Mouse (Mus musculus): Measurements from ENCODE around the gene Smim17.
"Not testable (repeated sequence)": the region's sequence is repeated elsewhere in the genome, so short reads cannot be mapped to it uniquely, and the experiment has no call there.

Smim17 gene

GRCm38 (mm10) chr7:6397996-6398975, at the start of gene Smim17:
TSS of gene Smim17 (plus strand) at chr7:6398715.
- DNase-seq (ENCODE audit: low spot score): peak; percentile 69

- no peak for DNase-seq (ENCODE audit: low spot score)
Observed at GRCm38 (mm10) chr7:6358121-6358520, 40.4 kb upstream of the Smim17 start.

- DNase-seq (ENCODE audit: low spot score): no peak
Observed at GRCm38 (mm10) chr7:6358937-6359590, 39.5 kb upstream of the Smim17 start.

GRCm38 (mm10) chr7:6360477-6361060, 37.9 kb upstream of the Smim17 start:
- DNase-seq (ENCODE audit: low spot score): no peak

- no peak for DNase-seq (ENCODE audit: low spot score)
Observed at GRCm38 (mm10) chr7:6361756-6362155, 36.8 kb upstream of the Smim17 start.

- DNase-seq (ENCODE audit: low spot score): peak; percentile 98
Observed at GRCm38 (mm10) chr7:6362268-6363046, 36.1 kb upstream of the Smim17 start.

GRCm38 (mm10) chr7:6363047-6363488, 35.4 kb upstream of the Smim17 start, which contains the start of gene Zfp78:
TSS of gene Zfp78 (plus strand) at chr7:6363280.
- DNase-seq (ENCODE audit: low spot score): no peak

- DNase-seq (ENCODE audit: low spot score): no peak
Observed at GRCm38 (mm10) chr7:6364761-6365160, 33.8 kb upstream of the Smim17 start.

GRCm38 (mm10) chr7:6367185-6367584, 31.3 kb upstream of the Smim17 start:
- no peak for DNase-seq (ENCODE audit: low spot score)

- DNase-seq (ENCODE audit: low spot score): not testable (repeated sequence)
Observed at GRCm38 (mm10) chr7:6368146-6368545, 30.4 kb upstream of the Smim17 start.

- DNase-seq (ENCODE audit: low spot score): no peak
Observed at GRCm38 (mm10) chr7:6369460-6369859, 29.1 kb upstream of the Smim17 start.

- DNase-seq (ENCODE audit: low spot score): no peak
Observed at GRCm38 (mm10) chr7:6372993-6373392, 25.5 kb upstream of the Smim17 start.

- DNase-seq (ENCODE audit: low spot score): peak; percentile 63
Observed at GRCm38 (mm10) chr7:6378441-6378840, 20.1 kb upstream of the Smim17 start.

- DNase-seq (ENCODE audit: low spot score): no peak
Observed at GRCm38 (mm10) chr7:6381431-6381830, 17.1 kb upstream of the Smim17 start.

- DNase-seq (ENCODE audit: low spot score): peak; percentile 85
Observed at GRCm38 (mm10) chr7:6383044-6383455, 15.5 kb upstream of the Smim17 start, which contains the start of gene Zfp28. TSS of gene Zfp28 (plus strand) at chr7:6383295.

GRCm38 (mm10) chr7:6384011-6384410, 14.5 kb upstream of the Smim17 start:
- no peak for DNase-seq (ENCODE audit: low spot score)

- DNase-seq (ENCODE audit: low spot score): no peak
Observed at GRCm38 (mm10) chr7:6386995-6387394, 11.5 kb upstream of the Smim17 start.

GRCm38 (mm10) chr7:6388971-6389370, 9.5 kb upstream of the Smim17 start:
- DNase-seq (ENCODE audit: low spot score): no peak

- no peak for DNase-seq (ENCODE audit: low spot score)
Observed at GRCm38 (mm10) chr7:6389449-6389848, 9.1 kb upstream of the Smim17 start.

GRCm38 (mm10) chr7:6410043-6410442, 11.5 kb downstream of the Smim17 start, which contains the start of gene Gm20715:
TSS of gene Gm20715 (plus strand) at chr7:6410277.
- peak; percentile 51 for DNase-seq (ENCODE audit: low spot score)

- DNase-seq (ENCODE audit: low spot score): no peak
Observed at GRCm38 (mm10) chr7:6414626-6415441, 16.3 kb downstream of the Smim17 start.

Data from left cerebral cortex, adult 11 months (tissue).